Mouse (Mus musculus) midbrain, embryonic 15.5 days (tissue): ENCODE data around the gene Zfp661. TPM values are rescaled to one million over a fixed set of nuclear protein-coding genes. Genes with fewer than 3 reads are reported as not detected.
"Not testable (repeated sequence)": the region's sequence is repeated elsewhere in the genome, so short reads cannot be mapped to it uniquely, and the experiment has no call there.

ENCODE experiments used
- ATAC-seq: fragments of 200-750 bp; cut with Nextera tagmentation; replicated peaks from 2 replicates; pipeline ENCODE4 v1.8.0; 2017; ENCODE audit warnings: moderate TSS enrichment
- H3K27ac ChIP-seq: fragments of 300-500 bp; sonication (generic); 2 replicates; pipeline ENCODE4 v1.5.1; 2015; ENCODE audit warnings: mild to moderate bottlenecking, inconsistent platforms
- H3K27me3 ChIP-seq: fragments of 300-500 bp; sonication (generic); replicated peaks from 2 replicates; pipeline ENCODE4 v1.6.1; 2015; ENCODE audit warnings: inconsistent platforms
- H3K36me3 ChIP-seq: fragments of 300-500 bp; sonication (generic); replicated peaks from 2 replicates; pipeline ENCODE4 v1.6.1; 2015; ENCODE audit warnings: inconsistent platforms
- H3K4me1 ChIP-seq: fragments of 300-500 bp; sonication (generic); 2 replicates; pipeline ENCODE4 v1.6.1; 2015; ENCODE audit warnings: inconsistent platforms
- H3K4me2 ChIP-seq: fragments of 300-500 bp; sonication (generic); 2 replicates; pipeline ENCODE4 v1.6.1; 2015; ENCODE audit warnings: inconsistent platforms, mild to moderate bottlenecking, moderate library complexity
- H3K4me3 ChIP-seq: fragments of 300-500 bp; sonication (generic); 2 replicates; pipeline ENCODE4 v1.5.1; 2015; ENCODE audit warnings: mild to moderate bottlenecking, inconsistent platforms
- H3K9ac ChIP-seq: fragments of 300-500 bp; sonication (generic); 2 replicates; pipeline ENCODE4 v1.6.1; 2015; ENCODE audit warnings: mild to moderate bottlenecking, inconsistent platforms
- H3K9me3 ChIP-seq: fragments of 300-500 bp; sonication (generic); 2 replicates; pipeline ENCODE4 v1.6.1; 2016; ENCODE audit warnings: inconsistent platforms
- WGBS: fragments of 180-500 bp; shearing (Covaris S2); methylation state at CpG from one replicate; pipeline ENCODE4 v1.1.7; 2015; ENCODE audit warnings: mixed read lengths; 5-methylcytosine and 5-hydroxymethylcytosine counted together
- polyA plus RNA-seq: library from polyadenylated mRNA; unstranded; fragments of >200 nt; fragmentation: Nextera tagmentation; extraction: Ambion mirVana; gene quantifications from 2 replicates; pipeline ENCODE4 v1.2.1, GENCODE M21; 2015

Zfp661 gene
- polyA plus RNA-seq, 1 experiment from 2014 or later, result 8.0 TPM

- WGBS, result 97% methylated on average over 3 of the region's 3 CpGs
- H3K9ac ChIP-seq, result no peak overlapping the region
- no peaks in the 10 kb centered on the region for H3K4me1 ChIP-seq
- peaks cover 37% of the 10 kb centered on the region for H3K36me3 ChIP-seq
- no peak overlapping the region for H3K4me2 ChIP-seq
- no peak overlapping the region for H3K4me3 ChIP-seq
- no peak overlapping the region for H3K27ac ChIP-seq
- no peaks in the 10 kb centered on the region for H3K27me3 ChIP-seq
- H3K9me3 ChIP-seq, result no peaks in the 10 kb centered on the region
- ATAC-seq, result no peak
Measured at GRCm38 (mm10) chr2:127605203-127605602, 18.3 kb upstream of the Zfp661 start.

GRCm38 (mm10) chr2:127603383-127603782, 16.5 kb upstream of the Zfp661 start:
- not testable (repeated sequence) for H3K27me3 ChIP-seq, H3K9me3 ChIP-seq, H3K9ac ChIP-seq, H3K4me1 ChIP-seq, H3K27ac ChIP-seq, H3K4me3 ChIP-seq, H3K4me2 ChIP-seq, ATAC-seq
- H3K36me3 ChIP-seq, result peaks cover 51% of the 10 kb centered on the region
- WGBS, result 96% methylated on average over 6 of the region's 8 CpGs

- Histone ChIP-seq H3K4me1 (peaks cover 25% of the 10 kb centered on the region), H3K4me3 (no peak overlapping the region), H3K27ac (no peak overlapping the region), H3K9ac (no peak overlapping the region), H3K4me2 (no peak overlapping the region), H3K27me3 (no peaks in the 10 kb centered on the region), H3K36me3 (peaks cover 30% of the 10 kb centered on the region), H3K9me3 (no peaks in the 10 kb centered on the region)
- WGBS, result 83% methylated on average over 4 of the region's 4 CpGs
- ATAC-seq, result no peak
Measured at GRCm38 (mm10) chr2:127590840-127591239, 3.9 kb upstream of the Zfp661 start.

GRCm38 (mm10) chr2:127590204-127590603, 3.3 kb upstream of the Zfp661 start:
- no peak overlapping the region for H3K4me2 ChIP-seq
- no peak overlapping the region for H3K4me3 ChIP-seq
- no peak for ATAC-seq
- H3K27ac ChIP-seq, result no peak overlapping the region
- peaks cover 25% of the 10 kb centered on the region for H3K4me1 ChIP-seq
- 81% methylated on average over 15 of the region's 15 CpGs for WGBS
- no peak overlapping the region for H3K9ac ChIP-seq
- no peaks in the 10 kb centered on the region for H3K27me3 ChIP-seq
- no peaks in the 10 kb centered on the region for H3K9me3 ChIP-seq
- H3K36me3 ChIP-seq, result peaks cover 24% of the 10 kb centered on the region

DNA sequence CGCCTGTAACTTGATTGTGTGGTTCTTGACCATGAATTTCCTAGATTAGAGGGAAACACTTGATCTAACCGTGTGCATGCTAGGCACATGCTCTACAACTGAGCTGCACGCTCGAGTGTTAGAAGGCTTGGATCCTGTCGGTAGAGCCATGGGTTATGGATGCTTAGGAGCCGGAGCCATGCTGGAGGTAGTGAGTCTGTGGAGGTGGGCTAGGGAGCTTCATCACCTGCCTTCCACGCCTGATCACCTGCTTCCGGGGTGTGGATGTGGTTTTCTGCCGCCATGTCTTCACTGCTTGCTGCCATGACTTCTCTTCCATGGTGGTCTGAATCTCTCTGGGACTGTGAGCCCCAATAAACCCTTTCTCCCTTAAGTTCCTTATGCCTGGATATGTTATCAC, 2.0 kb upstream of the Zfp661 start:
- H3K9me3 ChIP-seq, result no peaks in the 10 kb centered on the region
- ATAC-seq, result no peak
- H3K4me1 ChIP-seq, result peaks cover 31% of the 10 kb centered on the region
- peaks cover 12% of the 10 kb centered on the region for H3K36me3 ChIP-seq
- H3K27me3 ChIP-seq, result no peaks in the 10 kb centered on the region
- no peak overlapping the region for H3K4me3 ChIP-seq
- H3K4me2 ChIP-seq, result no peak overlapping the region
- H3K27ac ChIP-seq, result no peak overlapping the region
- no peak overlapping the region for H3K9ac ChIP-seq
- WGBS, result 94% methylated on average over 9 of the region's 9 CpGs

DNA sequence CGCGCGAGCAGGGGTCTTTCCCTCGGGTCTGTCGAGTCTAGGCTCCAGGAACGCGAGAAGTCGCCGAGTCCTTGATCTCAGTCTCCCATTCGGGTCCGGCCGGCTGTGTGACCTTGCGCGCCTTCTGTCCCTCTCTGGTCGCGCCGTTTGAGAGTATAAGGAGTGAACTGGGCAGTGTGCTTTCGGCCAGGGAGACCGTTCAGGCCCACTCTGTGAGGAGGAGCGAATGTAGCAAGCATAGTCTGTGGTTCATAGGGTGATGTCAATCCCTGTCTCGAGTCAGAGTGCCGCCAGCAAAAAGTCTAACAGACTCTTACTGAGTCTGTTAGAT, 585 bp upstream of the Zfp661 start:
- WGBS, result under 1% methylated on average over 22 of the region's 22 CpGs
- peak; percentile 24 for ATAC-seq
- H3K36me3 ChIP-seq, result no peaks in the 10 kb centered on the region
- peak overlapping the region; percentile 63 for H3K4me2 ChIP-seq
- H3K27me3 ChIP-seq, result no peaks in the 10 kb centered on the region
- H3K9me3 ChIP-seq, result no peaks in the 10 kb centered on the region
- peak overlapping the region; percentile 94 for H3K27ac ChIP-seq
- peaks cover 37% of the 10 kb centered on the region for H3K4me1 ChIP-seq
- peak overlapping the region; percentile 77 for H3K9ac ChIP-seq
- H3K4me3 ChIP-seq, result peak overlapping the region; percentile 75

DNA sequence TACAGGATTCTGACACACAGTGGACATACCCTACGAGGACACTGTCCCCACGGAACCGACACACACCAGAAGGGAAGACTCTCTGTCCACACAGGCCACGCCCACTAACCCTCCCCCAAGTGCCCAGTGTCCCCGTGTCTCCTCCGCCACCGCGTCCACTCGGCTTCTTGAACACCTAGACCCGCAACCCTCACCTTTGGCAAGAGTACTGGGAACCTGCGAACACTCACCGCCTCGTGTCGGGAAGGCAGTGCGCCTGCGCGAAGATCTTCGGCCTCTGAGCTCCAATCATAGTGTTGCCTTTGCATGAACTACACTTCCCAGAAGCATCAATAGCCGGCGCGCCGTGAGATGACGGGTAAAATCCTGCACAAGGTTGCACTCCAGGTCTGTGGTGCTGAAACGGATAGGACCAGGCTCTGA, 2.4 kb downstream of the Zfp661 start:
- Histone ChIP-seq H3K9ac (peak overlapping the region; percentile 59), H3K27ac (peak overlapping the region; percentile 68), H3K4me3 (peak overlapping the region; percentile 63), H3K9me3 (no peaks in the 10 kb centered on the region), H3K4me1 (peaks cover 33% of the 10 kb centered on the region), H3K27me3 (no peaks in the 10 kb centered on the region), H3K4me2 (peak overlapping the region; percentile 83), H3K36me3 (no peaks in the 10 kb centered on the region)
- ATAC-seq, result peak; percentile 91
- WGBS, result under 1% methylated on average over 24 of the region's 24 CpGs

DNA sequence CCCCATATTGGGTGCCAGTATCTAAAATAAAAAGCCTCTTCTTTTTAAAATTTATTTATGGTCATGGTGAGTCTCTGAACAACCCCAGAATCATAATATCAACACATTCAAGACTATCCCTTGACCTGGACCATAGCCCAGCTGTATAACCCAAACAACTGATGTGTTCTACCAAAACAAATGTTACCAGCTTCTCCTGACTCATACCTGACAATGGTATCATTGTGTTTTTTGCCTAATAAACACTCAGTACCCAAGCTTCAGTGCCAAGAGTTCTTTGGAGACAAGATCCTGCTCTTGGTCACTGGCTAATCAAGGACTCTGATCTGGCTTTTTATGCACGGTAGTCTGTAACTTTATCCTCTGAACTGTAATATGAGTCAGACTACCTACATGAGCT, 13.6 kb downstream of the Zfp661 start:
- 84% methylated on average over 1 of the region's 1 CpGs for WGBS
- no peak for ATAC-seq
- no peaks in the 10 kb centered on the region for H3K4me1 ChIP-seq
- H3K36me3 ChIP-seq, result peaks cover 20% of the 10 kb centered on the region
- H3K9me3 ChIP-seq, result no peaks in the 10 kb centered on the region
- no peak overlapping the region for H3K4me2 ChIP-seq
- no peak overlapping the region for H3K4me3 ChIP-seq
- H3K27me3 ChIP-seq, result no peaks in the 10 kb centered on the region
- H3K27ac ChIP-seq, result no peak overlapping the region
- no peak overlapping the region for H3K9ac ChIP-seq

- Histone ChIP-seq H3K4me2 (peak overlapping the region; percentile 58), H3K27ac (peak overlapping the region; percentile 40; the same call in 1 of the 2 replicates), H3K27me3 (peaks cover 13% of the 10 kb centered on the region; the same call in 1 of the 2 replicates), H3K4me3 (peak overlapping the region; percentile 33), H3K9me3 (no peaks in the 10 kb centered on the region), H3K4me1 (peaks cover 10% of the 10 kb centered on the region), H3K9ac (no peak overlapping the region; the same call in 1 of the 2 replicates), H3K36me3 (no peaks in the 10 kb centered on the region)
- peak; percentile 100 for ATAC-seq
- WGBS, result 10% methylated on average over 18 of the region's 18 CpGs
Measured at GRCm38 (mm10) chr2:127559070-127559966, 27.6 kb downstream of the Zfp661 start.

DNA sequence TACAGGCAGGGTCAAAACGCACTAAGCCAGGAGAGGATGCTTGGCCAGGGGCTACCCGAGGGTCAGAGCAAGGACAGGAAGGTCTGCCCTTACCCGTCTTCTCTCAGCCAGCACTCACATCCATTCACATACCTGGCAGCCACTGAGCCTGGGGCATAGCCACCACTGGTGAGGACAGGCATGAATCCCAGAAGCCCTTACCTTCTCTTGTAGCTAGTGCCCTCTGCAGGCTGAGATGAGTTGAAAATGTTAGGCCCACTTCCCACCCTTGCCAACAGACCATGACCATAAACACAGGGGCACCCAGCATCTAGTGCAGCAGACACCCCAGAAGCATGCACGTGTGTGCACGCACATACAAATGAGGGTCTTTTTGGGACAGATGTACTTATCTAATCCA, 35.8 kb downstream of the Zfp661 start:
- H3K27ac ChIP-seq, result no peak overlapping the region
- no peak for ATAC-seq
- no peak overlapping the region for H3K4me3 ChIP-seq
- no peaks in the 10 kb centered on the region for H3K9me3 ChIP-seq
- H3K4me1 ChIP-seq, result no peaks in the 10 kb centered on the region
- no peak overlapping the region for H3K9ac ChIP-seq
- H3K36me3 ChIP-seq, result no peaks in the 10 kb centered on the region
- WGBS, result 60% methylated on average over 5 of the region's 5 CpGs
- H3K27me3 ChIP-seq, result no peaks in the 10 kb centered on the region
- H3K4me2 ChIP-seq, result no peak overlapping the region

- Histone ChIP-seq H3K36me3 (no peaks in the 10 kb centered on the region), H3K9me3 (no peaks in the 10 kb centered on the region), H3K27ac (no peak overlapping the region), H3K4me1 (no peaks in the 10 kb centered on the region), H3K4me2 (no peak overlapping the region), H3K27me3 (no peaks in the 10 kb centered on the region), H3K4me3 (no peak overlapping the region), H3K9ac (no peak overlapping the region)
- ATAC-seq, result no peak
- WGBS, result 74% methylated on average over 1 of the region's 1 CpGs
Measured at GRCm38 (mm10) chr2:127550446-127550845, 36.4 kb downstream of the Zfp661 start.

- H3K36me3 ChIP-seq, result no peaks in the 10 kb centered on the region
- no peak overlapping the region for H3K27ac ChIP-seq
- no peak for ATAC-seq
- no peak overlapping the region for H3K4me2 ChIP-seq
- H3K9me3 ChIP-seq, result no peaks in the 10 kb centered on the region
- H3K27me3 ChIP-seq, result no peaks in the 10 kb centered on the region
- no peaks in the 10 kb centered on the region for H3K4me1 ChIP-seq
- H3K4me3 ChIP-seq, result no peak overlapping the region
- no peak overlapping the region for H3K9ac ChIP-seq
Measured at GRCm38 (mm10) chr2:127549711-127550110, 37.2 kb downstream of the Zfp661 start.
